Mouse (Mus musculus) urinary bladder, postnatal 25 days (tissue): ENCODE data around the gene Acrbp.
A peak's percentile ranks its signal among the peaks of the same experiment; 100 is the strongest.

Experiments
- DNase-seq: peaks from one replicate; pipeline ENCODE4 v3.0.0; 2022; ENCODE audit warnings: low spot score

Acrbp gene

GRCm38 (mm10) chr6:125071170-125071895, 21.8 kb downstream of the Acrbp start:
- DNase-seq: no peak

- DNase-seq: no peak
These were observed 22.4 kb downstream of the Acrbp start for GRCm38 (mm10) chr6:125071896-125072279.

DNA sequence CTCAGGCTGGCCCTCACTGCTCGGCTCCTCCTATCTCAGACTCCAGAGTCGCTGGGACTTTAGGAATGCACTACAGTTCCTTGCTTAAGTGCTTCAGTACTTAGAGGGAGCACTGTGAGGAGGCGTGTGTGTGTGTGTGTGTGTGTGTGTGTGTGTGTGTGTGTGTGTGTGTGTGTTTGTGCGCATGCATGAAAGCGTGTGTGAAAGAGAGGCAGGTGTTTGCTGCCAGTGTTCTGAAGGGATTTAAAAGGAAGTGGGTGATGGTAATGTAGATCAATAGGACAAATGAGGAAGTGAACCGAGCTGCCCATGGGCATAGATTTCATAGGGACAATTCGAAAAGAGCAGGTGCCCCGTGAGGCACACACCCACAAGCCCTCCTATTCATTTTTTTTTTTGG, 24.3 kb downstream of the Acrbp start:
- no peak for DNase-seq

GRCm38 (mm10) chr6:125081394-125081793, 31.9 kb downstream of the Acrbp start:
- DNase-seq: no peak

GRCm38 (mm10) chr6:125081797-125082560, 32.5 kb downstream of the Acrbp start:
- DNase-seq: peak; percentile 83

DNA sequence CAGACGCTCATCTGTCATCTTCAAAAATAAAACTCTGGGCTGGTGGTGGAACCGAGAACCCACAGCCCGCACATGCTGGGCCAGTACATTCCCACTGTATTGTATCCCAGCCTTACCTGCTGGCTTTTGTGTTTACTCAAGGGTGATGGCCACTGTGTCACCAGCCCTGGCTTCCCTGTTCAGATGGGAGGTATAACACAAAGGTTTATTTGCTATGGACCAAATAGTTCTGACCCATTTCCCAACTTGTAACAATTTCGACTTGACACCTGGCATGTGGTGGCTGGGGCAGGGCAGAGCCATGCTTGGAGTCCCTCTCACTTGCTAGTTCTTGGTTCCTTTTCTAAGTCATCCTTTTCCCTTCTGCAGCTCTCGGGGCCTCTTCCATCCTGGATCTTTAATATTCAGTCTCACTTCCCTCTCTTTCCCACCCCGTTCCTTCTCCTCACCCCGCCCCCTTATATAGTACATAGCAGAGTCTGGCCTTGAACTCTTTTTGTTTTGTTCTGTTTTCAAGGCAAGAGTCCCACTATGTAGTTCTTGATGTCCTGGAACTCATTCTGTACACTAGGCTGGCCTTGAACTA, 33.4 kb downstream of the Acrbp start:
- DNase-seq: no peak

- DNase-seq: peak; percentile 45
These were observed 34.9 kb downstream of the Acrbp start for GRCm38 (mm10) chr6:125084424-125084823.

DNA sequence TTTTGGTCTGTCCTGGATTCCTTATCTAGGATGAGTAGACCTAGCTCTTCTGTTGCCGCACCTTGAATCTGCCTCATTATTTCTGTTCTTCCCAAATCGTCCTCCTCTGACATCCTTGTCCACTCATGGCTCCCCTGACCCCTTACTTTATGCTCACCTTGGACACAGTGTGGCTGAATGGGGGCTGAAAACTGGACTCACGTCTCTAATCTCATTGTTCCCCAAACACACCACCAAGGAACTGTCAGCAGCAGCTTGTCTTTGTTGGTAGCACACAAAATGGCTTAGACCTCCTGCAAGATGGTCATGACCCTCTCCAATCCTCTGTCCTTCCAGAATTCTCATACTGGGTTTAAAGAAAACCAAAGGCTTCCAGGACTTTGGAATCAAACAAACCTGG, 38.4 kb downstream of the Acrbp start:
- no peak for DNase-seq

GRCm38 (mm10) chr6:125088561-125089321, 39.3 kb downstream of the Acrbp start:
- DNase-seq: peak; percentile 57

DNA sequence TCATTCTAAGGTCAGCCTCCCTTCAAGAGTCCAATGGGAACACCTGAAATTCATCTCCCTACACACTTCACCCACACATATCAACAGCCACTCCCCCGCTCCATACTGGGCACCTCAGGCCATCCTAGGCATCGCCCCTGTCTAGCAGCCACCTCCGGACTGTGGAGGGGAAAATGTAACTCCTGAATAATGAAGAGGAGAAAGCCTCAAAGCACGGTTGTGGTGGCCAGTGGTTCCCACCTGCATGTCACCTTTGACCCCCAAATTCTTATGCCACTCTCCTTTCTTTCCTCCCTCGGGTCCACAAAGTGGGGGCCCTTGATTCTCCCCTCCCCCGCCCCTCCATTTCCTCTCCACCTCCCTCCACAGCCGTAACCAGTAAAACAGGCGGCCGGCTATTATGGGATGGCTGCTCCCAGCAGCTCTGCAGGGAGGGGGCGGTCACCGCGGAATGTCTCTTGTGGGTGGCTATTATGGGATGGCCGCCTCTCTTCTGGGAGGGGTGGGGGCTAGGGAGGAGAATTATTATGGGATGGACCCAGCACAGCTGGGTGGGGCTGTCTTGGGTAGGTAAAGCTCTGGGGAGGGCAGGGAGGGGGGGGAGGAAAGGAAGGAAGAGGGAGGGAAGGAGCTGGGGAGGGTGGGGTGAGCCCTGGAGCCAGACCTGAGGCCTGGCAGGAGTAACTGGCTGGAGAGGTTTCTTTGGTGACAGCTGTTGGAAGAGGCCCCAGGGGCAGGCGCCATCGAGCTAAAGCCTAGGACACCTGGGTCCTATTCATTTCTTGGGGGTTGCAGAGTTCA, 40.2 kb downstream of the Acrbp start:
- DNase-seq: peak; percentile 63

- no peak for DNase-seq
These were observed 41.0 kb downstream of the Acrbp start for GRCm38 (mm10) chr6:125090341-125091085.

DNA sequence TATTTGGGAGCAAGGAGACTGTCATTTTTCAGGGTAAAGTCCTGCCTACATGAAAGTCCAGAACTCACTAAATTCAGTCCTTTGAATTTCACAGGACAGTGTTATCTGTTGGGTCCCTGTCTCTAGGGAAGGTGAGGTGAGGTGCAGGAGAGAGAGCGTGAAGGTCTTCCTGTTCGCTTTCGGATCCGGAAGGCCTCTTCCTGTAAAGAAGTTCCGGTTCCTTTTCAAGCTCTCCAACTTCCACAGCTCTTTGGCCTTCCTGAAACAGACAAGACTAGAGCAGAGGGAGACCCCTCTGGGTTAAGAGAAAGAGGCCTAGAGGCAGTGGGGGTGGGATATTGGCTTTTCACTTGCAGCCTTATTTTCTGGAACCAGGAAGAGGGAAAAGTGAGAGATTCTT, 42.9 kb downstream of the Acrbp start:
- DNase-seq: no peak

- DNase-seq: no peak
These were observed 45.4 kb downstream of the Acrbp start for GRCm38 (mm10) chr6:125094843-125095242.

- DNase-seq: peak; percentile 92
These were observed 46.1 kb downstream of the Acrbp start, which contains the start of gene Chd4 for GRCm38 (mm10) chr6:125095391-125096278. TSS of gene Chd4 (plus strand) at chr6:125095981.

DNA sequence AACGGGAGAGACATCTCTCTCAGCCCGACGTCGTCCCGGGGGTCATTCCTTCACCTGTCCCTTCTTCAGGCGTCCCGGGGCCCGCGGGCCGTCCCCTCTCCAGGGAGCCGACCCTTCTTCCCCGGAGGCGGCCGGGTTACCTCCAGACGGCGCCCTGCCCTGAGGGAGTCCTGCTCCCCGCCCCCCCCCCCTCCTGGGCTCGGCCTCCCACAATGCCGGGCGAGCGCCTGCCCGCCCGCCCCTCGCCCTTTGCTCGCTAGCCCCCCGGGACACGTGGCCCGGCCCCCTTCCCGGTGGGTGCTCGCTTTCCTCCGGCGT, 46.7 kb downstream of the Acrbp start:
- DNase-seq: no peak

- DNase-seq: peak; percentile 40
These were observed 47.3 kb downstream of the Acrbp start for GRCm38 (mm10) chr6:125096597-125097345.

GRCm38 (mm10) chr6:125097346-125097689, 47.8 kb downstream of the Acrbp start:
- DNase-seq: no peak

- DNase-seq: no peak
These were observed 48.5 kb downstream of the Acrbp start for GRCm38 (mm10) chr6:125097951-125098350.

DNA sequence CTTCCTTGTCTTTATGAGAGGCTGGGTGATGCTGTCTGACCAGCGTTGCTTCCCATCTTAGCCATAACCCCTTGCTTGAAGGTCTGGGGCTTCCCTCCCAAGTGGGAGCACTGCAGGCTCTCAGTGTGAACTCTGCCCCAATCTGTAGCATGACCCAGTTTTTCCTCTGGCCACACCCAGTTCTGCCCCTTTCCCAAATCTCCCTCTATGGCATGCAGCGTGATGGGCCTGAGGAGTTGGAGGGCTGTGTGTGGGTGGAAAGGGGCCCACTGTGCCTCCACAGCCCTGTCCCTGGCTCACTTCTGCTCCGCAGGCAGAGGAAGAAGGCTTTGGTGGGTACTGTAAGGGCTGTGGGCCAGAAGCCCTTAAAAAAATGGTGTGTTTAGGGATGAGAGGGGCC, 49.0 kb downstream of the Acrbp start:
- DNase-seq: no peak
